Mouse (Mus musculus): ENCODE data around the gene Tubg2. TPM values are rescaled to one million over a fixed set of nuclear protein-coding genes. Genes with fewer than 3 reads are reported as not detected.
A peak's percentile ranks its signal among the peaks of the same experiment; 100 is the strongest.

Tubg2 gene
- polyA plus RNA-seq, 1 experiment from 2014 or later: 4.3 TPM

- H3K4me3 ChIP-seq (ENCODE audit: low read depth, low read length): peak overlapping the region; percentile 57
- no peak for ATAC-seq (replicated peaks; ENCODE audit: insufficient number of reproducible peaks, low FRiP score, low TSS enrichment)
- peaks cover 54% of the 10 kb centered on the region for H3K4me1 ChIP-seq (ENCODE audit: control insufficient read depth, insufficient read depth, low read length)
- under 1% methylated on average over 31 of the region's 31 CpGs for WGBS (ENCODE audit: insufficient replicate concordance)
- peak overlapping the region; percentile 97 for H3K4me2 ChIP-seq
- peaks cover 51% of the 10 kb centered on the region for H3K27me3 ChIP-seq (ENCODE audit: control insufficient read depth, insufficient read depth, low read length)
- peaks cover 3% of the 10 kb centered on the region; the same call in 1 of the 2 replicates for H3K36me3 ChIP-seq (ENCODE audit: control insufficient read depth, insufficient read depth, low read length)
- peak overlapping the region; percentile 82 for H3K27ac ChIP-seq (ENCODE audit: low read depth, low read length)
- peak overlapping the region; percentile 66 for H3K9ac ChIP-seq (ENCODE audit: low read depth, low read length)
- H3K9me3 ChIP-seq (replicated peaks; ENCODE audit: control insufficient read depth, low read length): no peaks in the 10 kb centered on the region
These were observed 16.2 kb downstream of the Tubg2 start for GRCm38 (mm10) chr11:101171721-101172433.

- Histone ChIP-seq H3K9ac (ENCODE audit: low read depth, low read length) (peak overlapping the region; percentile 66), H3K4me2 (peak overlapping the region; percentile 97), H3K4me1 (ENCODE audit: control insufficient read depth, insufficient read depth, low read length) (peaks cover 54% of the 10 kb centered on the region), H3K27ac (ENCODE audit: low read depth, low read length) (peak overlapping the region; percentile 82), H3K4me3 (ENCODE audit: low read depth, low read length) (peak overlapping the region; percentile 57), H3K9me3 (replicated peaks; ENCODE audit: control insufficient read depth, low read length) (no peaks in the 10 kb centered on the region), H3K27me3 (ENCODE audit: control insufficient read depth, insufficient read depth, low read length) (peaks cover 51% of the 10 kb centered on the region), H3K36me3 (ENCODE audit: control insufficient read depth, insufficient read depth, low read length) (no peaks in the 10 kb centered on the region; the same call in 1 of the 2 replicates)
- ATAC-seq (replicated peaks; ENCODE audit: insufficient number of reproducible peaks, low FRiP score, low TSS enrichment): no peak
- WGBS (ENCODE audit: insufficient replicate concordance): 9% methylated on average over 5 of the region's 5 CpGs
These were observed 16.7 kb downstream of the Tubg2 start for GRCm38 (mm10) chr11:101172434-101172815.

GRCm38 (mm10) chr11:101173112-101173511, 17.4 kb downstream of the Tubg2 start:
- Histone ChIP-seq H3K4me2 (peak overlapping the region; percentile 71), H3K27me3 (ENCODE audit: control insufficient read depth, insufficient read depth, low read length) (peaks cover 51% of the 10 kb centered on the region), H3K9me3 (replicated peaks; ENCODE audit: control insufficient read depth, low read length) (no peaks in the 10 kb centered on the region), H3K36me3 (ENCODE audit: control insufficient read depth, insufficient read depth, low read length) (no peaks in the 10 kb centered on the region), H3K4me3 (ENCODE audit: low read depth, low read length) (peak overlapping the region; percentile 34), H3K9ac (ENCODE audit: low read depth, low read length) (peak overlapping the region; percentile 65; the same call in 1 of the 2 replicates), H3K27ac (ENCODE audit: low read depth, low read length) (0 out of 2 replicates have a peak overlapping the region, but pooled peaks have one; percentile 25), H3K4me1 (ENCODE audit: control insufficient read depth, insufficient read depth, low read length) (peaks cover 52% of the 10 kb centered on the region)
- ATAC-seq (replicated peaks; ENCODE audit: insufficient number of reproducible peaks, low FRiP score, low TSS enrichment): no peak
- WGBS (ENCODE audit: insufficient replicate concordance): 10% methylated on average over 11 of the region's 11 CpGs

- Histone ChIP-seq H3K9me3 (replicated peaks; ENCODE audit: control insufficient read depth, low read length) (no peaks in the 10 kb centered on the region), H3K27ac (ENCODE audit: low read depth, low read length) (peak overlapping the region; percentile 25), H3K4me1 (ENCODE audit: control insufficient read depth, insufficient read depth, low read length) (peaks cover 50% of the 10 kb centered on the region), H3K27me3 (ENCODE audit: control insufficient read depth, insufficient read depth, low read length) (peaks cover 52% of the 10 kb centered on the region), H3K36me3 (ENCODE audit: control insufficient read depth, insufficient read depth, low read length) (no peaks in the 10 kb centered on the region), H3K9ac (ENCODE audit: low read depth, low read length) (peak overlapping the region; percentile 65), H3K4me2 (peak overlapping the region; percentile 71), H3K4me3 (ENCODE audit: low read depth, low read length) (peak overlapping the region; percentile 34)
- peak; percentile 62; the same call in 1 of the 2 replicates for ATAC-seq (replicated peaks; ENCODE audit: insufficient number of reproducible peaks, low FRiP score, low TSS enrichment)
- 3% methylated on average over 61 of the region's 61 CpGs for WGBS (ENCODE audit: insufficient replicate concordance)
These were observed 18.1 kb downstream of the Tubg2 start for GRCm38 (mm10) chr11:101173631-101174388.

- Histone ChIP-seq H3K27ac (ENCODE audit: low read depth, low read length) (no peak overlapping the region), H3K9ac (ENCODE audit: low read depth, low read length) (peak overlapping the region; percentile 18; the same call in 1 of the 2 replicates), H3K36me3 (ENCODE audit: control insufficient read depth, insufficient read depth, low read length) (no peaks in the 10 kb centered on the region), H3K27me3 (ENCODE audit: control insufficient read depth, insufficient read depth, low read length) (peaks cover 47% of the 10 kb centered on the region), H3K4me1 (ENCODE audit: control insufficient read depth, insufficient read depth, low read length) (peaks cover 45% of the 10 kb centered on the region), H3K4me3 (ENCODE audit: low read depth, low read length) (peak overlapping the region; percentile 34), H3K4me2 (peak overlapping the region; percentile 71), H3K9me3 (replicated peaks; ENCODE audit: control insufficient read depth, low read length) (no peaks in the 10 kb centered on the region)
- ATAC-seq (replicated peaks; ENCODE audit: insufficient number of reproducible peaks, low FRiP score, low TSS enrichment): no peak
- 38% methylated on average over 9 of the region's 9 CpGs for WGBS (ENCODE audit: insufficient replicate concordance)
These were observed 18.7 kb downstream of the Tubg2 start for GRCm38 (mm10) chr11:101174389-101174745.

GRCm38 (mm10) chr11:101174851-101175628, 19.3 kb downstream of the Tubg2 start, which contains the start of gene Ccr10:
Gene Ccr10 (minus strand): TSS chr11:101175443.
- peak within 1 kb of the TSS; percentile 18; the same call in 1 of the 2 replicates for H3K9ac ChIP-seq (ENCODE audit: low read depth, low read length)
- peak within 1 kb of the TSS; percentile 38 for H3K4me3 ChIP-seq (ENCODE audit: low read depth, low read length)
- H3K4me2 ChIP-seq: peak within 1 kb of the TSS; percentile 71
- H3K27me3 ChIP-seq (ENCODE audit: control insufficient read depth, insufficient read depth, low read length): peaks cover 43% of the 10 kb centered on the region
- no peak for ATAC-seq (replicated peaks; ENCODE audit: insufficient number of reproducible peaks, low FRiP score, low TSS enrichment)
- no peaks in the 10 kb centered on the region for H3K9me3 ChIP-seq (replicated peaks; ENCODE audit: control insufficient read depth, low read length)
- H3K27ac ChIP-seq (ENCODE audit: low read depth, low read length): no peak within 1 kb of the TSS
- peaks cover 40% of the 10 kb centered on the region for H3K4me1 ChIP-seq (ENCODE audit: control insufficient read depth, insufficient read depth, low read length)
- H3K36me3 ChIP-seq (ENCODE audit: control insufficient read depth, insufficient read depth, low read length): no peaks in the 10 kb centered on the region
- 33% methylated on average over 14 of the region's 14 CpGs for WGBS (ENCODE audit: insufficient replicate concordance)

- peaks cover 34% of the 10 kb centered on the region for H3K4me1 ChIP-seq (ENCODE audit: control insufficient read depth, insufficient read depth, low read length)
These were observed 20.0 kb downstream of the Tubg2 start for GRCm38 (mm10) chr11:101175636-101176116.

GRCm38 (mm10) chr11:101176117-101176691, 20.5 kb downstream of the Tubg2 start:
- no peak for ATAC-seq (replicated peaks; ENCODE audit: insufficient number of reproducible peaks, low FRiP score, low TSS enrichment)
- H3K9ac ChIP-seq (ENCODE audit: low read depth, low read length): no peak overlapping the region
- H3K36me3 ChIP-seq (ENCODE audit: control insufficient read depth, insufficient read depth, low read length): no peaks in the 10 kb centered on the region
- 1% methylated on average over 25 of the region's 25 CpGs for WGBS (ENCODE audit: insufficient replicate concordance)
- H3K4me1 ChIP-seq (ENCODE audit: control insufficient read depth, insufficient read depth, low read length): peaks cover 34% of the 10 kb centered on the region
- peaks cover 40% of the 10 kb centered on the region for H3K27me3 ChIP-seq (ENCODE audit: control insufficient read depth, insufficient read depth, low read length)
- H3K9me3 ChIP-seq (replicated peaks; ENCODE audit: control insufficient read depth, low read length): no peaks in the 10 kb centered on the region
- H3K4me2 ChIP-seq: peak overlapping the region; percentile 64
- no peak overlapping the region for H3K27ac ChIP-seq (ENCODE audit: low read depth, low read length)
- peak overlapping the region; percentile 38 for H3K4me3 ChIP-seq (ENCODE audit: low read depth, low read length)

More at GRCm38 (mm10) chr11:101175636-101176116, 20.0 kb downstream of the Tubg2 start:
- no peak overlapping the region for H3K27ac ChIP-seq (ENCODE audit: low read depth, low read length)
- H3K9ac ChIP-seq (ENCODE audit: low read depth, low read length): no peak overlapping the region
- no peak for ATAC-seq (replicated peaks; ENCODE audit: insufficient number of reproducible peaks, low FRiP score, low TSS enrichment)
- peak overlapping the region; percentile 38 for H3K4me3 ChIP-seq (ENCODE audit: low read depth, low read length)
- peaks cover 40% of the 10 kb centered on the region for H3K27me3 ChIP-seq (ENCODE audit: control insufficient read depth, insufficient read depth, low read length)
- H3K9me3 ChIP-seq (replicated peaks; ENCODE audit: control insufficient read depth, low read length): no peaks in the 10 kb centered on the region
- 13% methylated on average over 11 of the region's 11 CpGs for WGBS (ENCODE audit: insufficient replicate concordance)
- H3K4me2 ChIP-seq: peak overlapping the region; percentile 64
- H3K36me3 ChIP-seq (ENCODE audit: control insufficient read depth, insufficient read depth, low read length): no peaks in the 10 kb centered on the region

All from heart, embryonic 11.5 days (tissue).